Mouse (Mus musculus) forebrain, embryonic 12.5 days (tissue): ENCODE measurements around the gene A430033K04Rik. TPM values are rescaled to one million over a fixed set of nuclear protein-coding genes. Genes with fewer than 3 reads are reported as not detected.

Source experiments
- ATAC-seq: fragments of 200-750 bp; cut with Nextera tagmentation; 2 replicates; pipeline ENCODE4 v1.8.0; 2017; ENCODE audit warnings: moderate TSS enrichment; ENCODE audit not compliant: low FRiP score
- H3K27ac ChIP-seq: fragments of 300-500 bp; sonication (generic); 2 replicates; pipeline ENCODE4 v1.5.1; 2016; ENCODE audit warnings: mild to moderate bottlenecking
- H3K27me3 ChIP-seq: fragments of 300-500 bp; sonication (generic); 2 replicates; pipeline ENCODE4 v1.6.1; 2016; ENCODE audit warnings: mild to moderate bottlenecking
- H3K36me3 ChIP-seq: fragments of 300-500 bp; sonication (generic); replicated peaks from 2 replicates; pipeline ENCODE4 v1.6.1; 2016; ENCODE audit warnings: mild to moderate bottlenecking
- H3K4me1 ChIP-seq: fragments of 300-500 bp; sonication (generic); 2 replicates; pipeline ENCODE4 v1.6.1; 2016
- H3K4me2 ChIP-seq: fragments of 300-500 bp; sonication (generic); 2 replicates; pipeline ENCODE4 v1.6.1; 2016; ENCODE audit warnings: mild to moderate bottlenecking, moderate library complexity
- H3K4me3 ChIP-seq: fragments of 300-500 bp; sonication (generic); replicated peaks from 2 replicates; pipeline ENCODE4 v1.5.1; 2016; ENCODE audit warnings: mild to moderate bottlenecking
- H3K9ac ChIP-seq: fragments of 300-500 bp; sonication (generic); 2 replicates; pipeline ENCODE4 v1.6.1; 2016; ENCODE audit warnings: mild to moderate bottlenecking
- H3K9me3 ChIP-seq: fragments of 300-500 bp; sonication (generic); 2 replicates; pipeline ENCODE4 v1.6.1; 2016
- WGBS: fragments of 180-500 bp; shearing (Covaris S2); methylation state at CpG from one replicate; pipeline ENCODE4 v1.1.7; 2016; 5-methylcytosine and 5-hydroxymethylcytosine counted together
- polyA plus RNA-seq: library from polyadenylated mRNA; unstranded; fragments of >200 nt; fragmentation: Nextera tagmentation; extraction: Ambion mirVana; gene quantifications from 2 replicates; pipeline ENCODE4 v1.2.1, GENCODE M21; 2016

The A430033K04Rik gene
- polyA plus RNA-seq, 1 experiment from 2014 or later = 17.6 TPM

DNA sequence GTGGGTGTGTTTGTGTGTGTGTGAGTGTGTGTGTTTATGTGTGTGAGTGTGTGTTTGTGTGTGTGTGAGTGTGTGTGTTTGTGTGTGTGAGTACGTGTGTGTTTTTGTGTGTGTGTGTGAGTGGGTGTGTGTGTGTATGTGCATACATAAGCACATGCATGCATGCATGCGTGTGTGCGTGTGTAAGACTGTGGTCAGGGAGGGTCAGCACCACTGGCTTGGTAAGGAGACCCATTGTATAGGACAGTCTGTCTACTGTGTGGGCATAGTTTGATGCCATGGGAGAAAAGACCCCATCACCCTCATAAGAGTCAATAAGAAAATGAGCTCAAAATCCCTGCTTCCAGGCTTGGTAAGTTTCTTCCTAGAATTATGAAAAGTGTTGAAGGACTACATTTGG, 34.7 kb downstream of the A430033K04Rik start:
- Histone ChIP-seq H3K27me3 (no peaks in the 10 kb centered on the region), H3K27ac (no peak overlapping the region), H3K4me3 (no peak overlapping the region), H3K36me3 (no peaks in the 10 kb centered on the region), H3K9ac (no peak overlapping the region), H3K4me2 (no peak overlapping the region), H3K4me1 (no peaks in the 10 kb centered on the region), H3K9me3 (no peaks in the 10 kb centered on the region)
- 0 out of 2 replicates have a peak, but pooled peaks have one; percentile 30 for ATAC-seq
- WGBS = 94% methylated on average over 3 of the region's 3 CpGs

GRCm38 (mm10) chr5:138657854-138658253, 35.2 kb downstream of the A430033K04Rik start:
- peak; percentile 67; the same call in 1 of the 2 replicates for ATAC-seq
- H3K36me3 ChIP-seq = no peaks in the 10 kb centered on the region
- H3K4me3 ChIP-seq = no peak overlapping the region
- WGBS = 32% methylated on average over 6 of the region's 6 CpGs
- H3K9me3 ChIP-seq = no peaks in the 10 kb centered on the region
- H3K27ac ChIP-seq = no peak overlapping the region
- no peaks in the 10 kb centered on the region for H3K4me1 ChIP-seq
- no peak overlapping the region for H3K4me2 ChIP-seq
- no peak overlapping the region for H3K9ac ChIP-seq
- no peaks in the 10 kb centered on the region for H3K27me3 ChIP-seq

DNA sequence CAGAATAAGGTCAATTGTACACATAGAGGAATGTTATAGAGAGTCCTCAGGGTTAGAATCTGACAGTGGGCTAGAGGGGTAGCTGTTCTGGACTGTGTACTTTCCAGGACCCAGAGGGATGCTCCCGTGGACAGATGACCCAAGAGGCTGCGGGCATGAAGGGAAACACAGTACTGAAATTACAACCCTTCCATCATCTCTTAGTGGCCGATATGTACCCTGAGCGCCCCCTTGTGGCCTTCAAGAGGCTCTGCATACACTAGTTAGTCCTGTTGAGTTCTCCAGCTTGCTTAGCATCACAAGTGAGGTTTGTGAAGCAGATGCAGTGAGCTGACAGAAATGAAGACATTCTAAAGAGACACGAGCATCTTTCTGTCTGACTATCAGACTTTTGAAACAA, 36.3 kb downstream of the A430033K04Rik start:
- WGBS = 13% methylated on average over 5 of the region's 5 CpGs

DNA sequence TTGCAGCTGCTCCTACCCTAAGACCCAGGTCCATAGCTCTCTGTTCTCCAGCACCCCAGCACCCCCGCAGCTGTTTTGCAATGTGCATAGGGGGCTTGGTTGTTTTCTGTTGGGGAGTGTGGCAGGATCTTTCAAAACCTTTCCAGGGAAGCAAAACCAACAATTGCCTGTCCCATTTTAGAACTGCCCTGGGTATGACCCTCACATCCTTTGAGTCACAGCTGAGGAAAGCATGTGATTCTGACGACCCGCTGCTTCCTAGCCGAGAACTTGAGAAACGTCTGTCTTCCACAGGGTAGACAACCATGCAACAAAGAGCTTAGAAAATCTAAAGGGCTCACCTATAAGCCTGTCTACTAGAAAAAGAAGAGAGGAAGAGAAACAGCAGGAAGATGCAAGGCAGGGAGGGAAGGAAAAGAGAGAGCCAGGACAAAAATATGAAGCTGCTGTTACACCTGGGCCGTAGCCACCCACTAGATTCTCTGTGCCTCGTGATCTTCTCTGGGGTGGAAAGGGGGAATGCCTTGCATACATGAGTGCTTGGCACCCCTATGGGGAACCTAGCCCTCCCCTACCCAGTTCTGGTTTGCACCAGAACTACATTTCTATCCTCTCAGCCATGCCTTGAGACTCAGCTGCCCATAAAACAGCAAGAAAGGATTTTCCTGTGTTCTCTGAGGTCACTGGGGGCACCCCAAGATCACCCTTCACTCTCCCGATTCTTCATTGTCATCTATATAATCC, 60.5 kb downstream of the A430033K04Rik start:
- H3K27me3 ChIP-seq = no peaks in the 10 kb centered on the region
- no peak overlapping the region for H3K4me2 ChIP-seq
- H3K9me3 ChIP-seq = no peaks in the 10 kb centered on the region
- no peak overlapping the region for H3K4me3 ChIP-seq
- no peaks in the 10 kb centered on the region for H3K4me1 ChIP-seq
- no peak overlapping the region for H3K27ac ChIP-seq
- ATAC-seq = no peak
- no peaks in the 10 kb centered on the region for H3K36me3 ChIP-seq
- no peak overlapping the region for H3K9ac ChIP-seq
- WGBS = 74% methylated on average over 8 of the region's 8 CpGs

More for the DNA sequence above, 36.3 kb downstream of the A430033K04Rik start:
- Histone ChIP-seq H3K36me3 (no peaks in the 10 kb centered on the region), H3K27ac (no peak overlapping the region), H3K4me3 (no peak overlapping the region), H3K4me2 (no peak overlapping the region), H3K4me1 (no peaks in the 10 kb centered on the region), H3K27me3 (no peaks in the 10 kb centered on the region), H3K9me3 (no peaks in the 10 kb centered on the region), H3K9ac (no peak overlapping the region)
- ATAC-seq = no peak

DNA sequence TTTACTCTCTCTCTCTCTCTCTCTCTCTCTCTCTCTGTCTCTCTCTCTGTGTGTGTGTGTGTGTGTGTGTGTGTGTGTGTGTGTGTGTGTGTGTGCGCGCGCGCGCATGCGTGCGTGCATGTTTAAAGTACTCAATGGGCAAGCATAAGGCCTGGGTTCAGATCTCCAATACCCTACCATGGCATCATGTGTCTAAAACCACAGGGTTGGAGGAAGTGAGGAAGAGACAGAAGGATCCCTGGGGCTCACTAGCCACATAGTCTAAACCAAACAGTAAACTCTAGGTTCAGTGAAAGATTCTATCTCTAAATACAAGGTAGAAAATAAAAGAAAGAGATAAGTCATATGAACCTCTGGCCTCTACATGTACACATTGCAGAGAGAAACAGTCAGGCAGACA, 61.2 kb downstream of the A430033K04Rik start:
- Histone ChIP-seq H3K36me3 (no peaks in the 10 kb centered on the region), H3K9me3 (no peaks in the 10 kb centered on the region), H3K4me3 (no peak overlapping the region), H3K27me3 (no peaks in the 10 kb centered on the region), H3K4me2 (no peak overlapping the region), H3K9ac (no peak overlapping the region), H3K4me1 (no peaks in the 10 kb centered on the region), H3K27ac (no peak overlapping the region)
- WGBS = 100% methylated on average over 7 of the region's 7 CpGs
- no peak for ATAC-seq

DNA sequence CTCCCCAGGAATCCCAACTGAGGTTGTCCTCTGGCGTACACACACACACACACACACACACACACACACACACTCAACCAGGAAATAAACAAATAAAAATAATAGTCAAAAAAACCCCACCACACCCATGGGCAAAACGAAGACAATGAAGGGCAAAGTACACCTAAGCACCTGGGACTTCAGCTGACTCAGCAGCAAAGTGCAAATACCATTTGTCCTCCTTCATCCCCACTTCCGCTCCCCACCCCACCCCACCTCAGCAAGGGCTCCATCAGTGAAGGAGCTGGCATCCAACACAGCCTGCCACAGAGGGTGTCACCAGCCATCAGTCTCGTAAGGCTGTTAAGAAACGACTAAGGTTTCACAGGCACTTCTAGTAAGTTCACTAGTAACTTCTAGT, 64.8 kb downstream of the A430033K04Rik start:
- Histone ChIP-seq H3K36me3 (no peaks in the 10 kb centered on the region), H3K4me3 (no peak overlapping the region), H3K27me3 (0 out of 2 replicates have a peak, but pooled peaks cover 5% of the 10 kb centered on the region), H3K9ac (no peak overlapping the region), H3K4me2 (no peak overlapping the region), H3K4me1 (no peaks in the 10 kb centered on the region), H3K27ac (no peak overlapping the region), H3K9me3 (no peaks in the 10 kb centered on the region)
- WGBS = 83% methylated on average over 5 of the region's 5 CpGs
- ATAC-seq = no peak

DNA sequence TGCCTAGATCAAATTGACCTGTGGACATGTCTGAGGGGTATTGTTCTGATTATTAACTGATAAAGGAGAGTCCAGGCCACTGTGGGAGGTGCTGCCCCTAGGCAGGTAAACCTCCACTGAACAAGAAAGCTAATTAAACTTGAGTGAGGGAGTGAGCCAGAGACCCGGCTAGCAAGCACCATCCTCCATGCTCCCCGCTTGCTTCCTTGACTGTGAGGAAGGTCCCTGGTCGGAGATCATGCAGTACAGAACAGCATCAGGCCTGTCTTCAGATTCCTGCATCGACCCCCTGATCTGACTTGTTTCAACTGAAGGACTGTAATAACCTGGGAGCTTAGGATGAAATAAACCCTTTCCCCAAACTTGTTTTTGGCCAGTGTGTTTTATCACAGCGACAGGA, 66.6 kb downstream of the A430033K04Rik start:
- no peak overlapping the region for H3K27ac ChIP-seq
- no peak overlapping the region for H3K9ac ChIP-seq
- H3K9me3 ChIP-seq = no peaks in the 10 kb centered on the region
- no peak overlapping the region for H3K4me2 ChIP-seq
- H3K36me3 ChIP-seq = no peaks in the 10 kb centered on the region
- H3K4me1 ChIP-seq = no peaks in the 10 kb centered on the region
- 0 out of 2 replicates have a peak, but pooled peaks cover 5% of the 10 kb centered on the region for H3K27me3 ChIP-seq
- no peak overlapping the region for H3K4me3 ChIP-seq
- WGBS = 65% methylated on average over 5 of the region's 5 CpGs
- no peak for ATAC-seq

GRCm38 (mm10) chr5:138692936-138693570, 70.4 kb downstream of the A430033K04Rik start:
- Histone ChIP-seq H3K27ac (no peak overlapping the region), H3K27me3 (0 out of 2 replicates have a peak, but pooled peaks cover 5% of the 10 kb centered on the region), H3K4me1 (no peaks in the 10 kb centered on the region), H3K9ac (no peak overlapping the region), H3K9me3 (no peaks in the 10 kb centered on the region), H3K36me3 (no peaks in the 10 kb centered on the region), H3K4me3 (no peak overlapping the region), H3K4me2 (no peak overlapping the region)
- ATAC-seq = no peak

GRCm38 (mm10) chr5:138694036-138694435, 71.4 kb downstream of the A430033K04Rik start:
- ATAC-seq = no peak
- no peak overlapping the region for H3K9ac ChIP-seq
- 70% methylated on average over 2 of the region's 2 CpGs for WGBS

GRCm38 (mm10) chr5:138694496-138695167, 72.0 kb downstream of the A430033K04Rik start:
- H3K36me3 ChIP-seq = no peaks in the 10 kb centered on the region
- H3K9ac ChIP-seq = no peak overlapping the region
- ATAC-seq = no peak
- H3K27ac ChIP-seq = no peak overlapping the region
- no peaks in the 10 kb centered on the region for H3K9me3 ChIP-seq
- H3K4me1 ChIP-seq = no peaks in the 10 kb centered on the region
- 0 out of 2 replicates have a peak, but pooled peaks cover 5% of the 10 kb centered on the region for H3K27me3 ChIP-seq
- no peak overlapping the region for H3K4me2 ChIP-seq
- 55% methylated on average over 4 of the region's 4 CpGs for WGBS
- H3K4me3 ChIP-seq = no peak overlapping the region

More at GRCm38 (mm10) chr5:138694036-138694435, 71.4 kb downstream of the A430033K04Rik start:
- Histone ChIP-seq H3K27ac (no peak overlapping the region), H3K36me3 (no peaks in the 10 kb centered on the region), H3K4me3 (no peak overlapping the region), H3K4me2 (no peak overlapping the region), H3K9me3 (no peaks in the 10 kb centered on the region), H3K27me3 (0 out of 2 replicates have a peak, but pooled peaks cover 5% of the 10 kb centered on the region), H3K4me1 (no peaks in the 10 kb centered on the region)

- Histone ChIP-seq H3K36me3 (no peaks in the 10 kb centered on the region), H3K27me3 (no peaks in the 10 kb centered on the region), H3K4me2 (no peak overlapping the region), H3K9me3 (no peaks in the 10 kb centered on the region), H3K4me3 (no peak overlapping the region), H3K27ac (no peak overlapping the region), H3K9ac (no peak overlapping the region), H3K4me1 (no peaks in the 10 kb centered on the region)
- 67% methylated on average over 6 of the region's 6 CpGs for WGBS
- ATAC-seq = no peak
Observed at GRCm38 (mm10) chr5:138697466-138697865, 74.8 kb downstream of the A430033K04Rik start.
